Mouse (Mus musculus) adrenal gland, postnatal 25 days (tissue): ENCODE results near the gene Zdhhc5. TPM values are rescaled to one million over a fixed set of nuclear protein-coding genes. Genes with fewer than 3 reads are reported as not detected.

Source experiments
- DNase-seq: peaks from one replicate; pipeline ENCODE4 v3.0.0; 2021; ENCODE audit warnings: mixed read lengths
- long read RNA-seq: library from polyadenylated mRNA; stranded (forward); transcript quantifications from one replicate; pipeline ENCODE4 v2.0.0, GENCODE M21; 2021
- total RNA-seq: library from RNA; stranded (reverse); gene quantifications from 2 replicates; pipeline ENCODE4 v1.2.3, GENCODE M21; 2021

Gene Zdhhc5
- total RNA-seq: 62.3 and 62.9 TPM in 2 replicates
- long read RNA-seq, full-length matches to known transcripts: 11 of 47 reads
- long read RNA-seq, partial matches to known transcripts: 29 of 47 reads
- long read RNA-seq, other reads (novel, unspliced or antisense): 7 of 47 reads

GRCm38 (mm10) chr2:84714811-84715561 lies at the start of gene Zdhhc5:
Gene Zdhhc5 (minus strand): TSS chr2:84715180.
- peak; percentile 98 for DNase-seq

DNA sequence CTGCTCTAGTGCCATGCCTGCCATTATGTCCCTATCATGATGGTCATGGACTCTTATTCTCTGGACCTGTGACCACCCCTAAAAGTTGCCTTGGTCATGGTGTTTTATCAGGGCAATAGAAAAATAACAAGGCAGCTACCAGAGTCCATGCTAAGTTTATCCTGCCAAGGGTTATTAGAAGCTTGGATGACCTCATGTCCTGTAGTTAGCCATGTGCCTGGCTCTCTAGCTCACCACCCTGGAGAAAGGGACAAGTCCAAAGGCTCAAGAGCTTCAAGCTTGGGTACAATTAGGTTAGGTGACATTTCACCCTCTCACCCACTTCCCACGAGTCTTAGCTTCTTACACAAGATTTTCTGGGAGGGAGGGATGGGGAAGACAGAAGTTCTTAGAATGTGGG lies 47.8 kb upstream of the Zdhhc5 start:
- no peak for DNase-seq

DNA sequence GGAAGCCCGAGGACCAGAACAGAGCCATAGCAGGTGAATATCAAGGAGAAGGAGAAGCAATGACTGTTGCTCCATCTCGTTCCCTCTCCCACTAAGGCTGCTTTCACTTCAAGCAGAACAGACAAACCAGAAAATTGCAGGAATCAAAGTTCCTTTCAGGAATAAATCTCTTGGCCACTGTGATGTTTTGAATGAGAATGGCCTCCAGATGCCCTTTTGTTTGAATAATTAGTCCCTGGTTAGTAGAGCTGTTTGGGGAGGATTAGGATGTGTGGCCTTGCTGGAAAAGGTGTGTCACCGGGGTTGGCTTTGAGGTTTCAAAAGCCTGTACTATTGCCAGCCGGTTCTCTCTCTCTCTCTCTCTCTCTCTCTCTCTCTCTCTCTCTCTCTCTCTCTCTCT lies 47.3 kb upstream of the Zdhhc5 start:
- no peak for DNase-seq

DNA sequence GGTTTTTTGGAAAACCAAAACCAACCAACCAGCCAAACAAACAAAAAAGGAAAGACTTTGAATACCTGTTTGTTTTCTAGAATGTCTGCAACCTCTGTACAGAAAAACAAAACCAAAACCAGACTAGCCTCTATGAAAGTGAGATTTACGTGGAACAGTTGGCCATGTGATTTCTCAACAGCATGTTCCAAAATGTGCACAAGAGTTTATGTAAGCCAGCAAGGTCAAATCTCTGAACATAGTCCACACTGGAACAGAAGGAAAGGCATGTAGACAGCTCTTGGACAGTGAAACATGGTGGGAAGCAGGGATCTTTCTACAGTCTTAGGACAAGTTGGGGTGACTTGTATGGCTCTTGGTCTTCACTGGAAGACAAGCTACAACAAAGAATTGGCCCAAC lies 46.9 kb upstream of the Zdhhc5 start:
- DNase-seq: no peak

GRCm38 (mm10) chr2:84761309-84761708 lies 46.3 kb upstream of the Zdhhc5 start:
- no peak for DNase-seq

DNA sequence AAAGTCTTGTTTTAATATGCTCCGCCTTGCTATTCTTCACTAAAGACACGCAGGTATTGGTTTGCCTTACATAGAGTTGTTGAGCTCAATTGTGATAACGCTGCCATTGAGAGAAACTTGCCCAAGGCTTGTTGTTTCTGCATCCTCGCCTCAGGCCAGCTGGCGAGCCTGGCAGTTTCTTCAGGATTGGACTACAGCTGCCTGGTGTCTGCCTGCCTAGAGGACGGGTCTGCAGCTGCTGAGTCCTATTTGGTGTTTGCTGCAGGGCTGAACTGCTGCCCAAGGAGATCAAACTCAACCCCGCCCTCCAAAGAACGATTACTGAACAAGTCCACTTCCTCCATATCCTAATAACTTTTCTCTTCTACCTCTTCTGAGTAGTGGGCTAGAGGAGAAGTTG lies 45.8 kb upstream of the Zdhhc5 start:
- DNase-seq: no peak

- DNase-seq: no peak
Measured at GRCm38 (mm10) chr2:84758542-84759127, 43.7 kb upstream of the Zdhhc5 start.

- DNase-seq: no peak
Measured at GRCm38 (mm10) chr2:84757026-84757682, 42.2 kb upstream of the Zdhhc5 start.

DNA sequence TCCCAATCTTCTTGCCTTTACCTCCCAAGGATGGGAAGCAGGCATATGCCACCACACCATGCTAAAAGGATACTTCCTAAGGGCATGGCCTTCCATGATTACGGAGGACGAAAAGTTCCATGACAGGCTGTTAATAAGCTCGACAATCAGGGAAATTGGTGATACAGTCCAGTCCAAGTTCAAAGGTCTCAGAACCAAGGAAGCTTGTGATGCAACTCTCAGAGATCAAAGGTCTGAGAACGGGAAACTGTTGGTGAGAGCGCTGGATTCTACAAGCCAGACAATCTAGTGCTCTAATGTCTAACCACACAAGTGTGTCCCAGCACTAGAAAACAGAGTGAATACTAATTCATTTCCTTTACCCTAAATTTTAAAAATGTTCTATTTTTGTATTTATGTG lies 41.3 kb upstream of the Zdhhc5 start:
- no peak for DNase-seq

GRCm38 (mm10) chr2:84750115-84750514 lies 35.1 kb upstream of the Zdhhc5 start:
- DNase-seq: no peak

DNA sequence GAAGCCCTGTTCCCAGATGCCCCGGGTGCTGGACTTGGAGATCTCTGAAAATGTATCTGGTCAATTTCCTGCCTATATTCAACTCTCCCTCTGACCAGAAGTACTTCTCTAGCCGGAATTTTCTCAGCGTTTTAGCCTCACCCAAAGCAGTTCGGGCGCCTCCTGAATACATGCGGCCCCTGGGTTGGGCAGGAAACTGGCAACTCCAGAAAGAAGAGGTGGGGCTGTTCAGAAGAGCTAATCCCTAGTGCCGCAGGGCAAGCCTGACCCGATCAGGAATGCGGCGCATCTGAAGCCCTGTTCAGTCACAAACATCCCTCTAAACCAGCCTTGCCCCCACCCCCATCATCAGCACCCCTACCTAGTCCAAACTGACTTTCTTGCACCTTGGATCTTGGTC lies 29.1 kb upstream of the Zdhhc5 start:
- DNase-seq: no peak

DNA sequence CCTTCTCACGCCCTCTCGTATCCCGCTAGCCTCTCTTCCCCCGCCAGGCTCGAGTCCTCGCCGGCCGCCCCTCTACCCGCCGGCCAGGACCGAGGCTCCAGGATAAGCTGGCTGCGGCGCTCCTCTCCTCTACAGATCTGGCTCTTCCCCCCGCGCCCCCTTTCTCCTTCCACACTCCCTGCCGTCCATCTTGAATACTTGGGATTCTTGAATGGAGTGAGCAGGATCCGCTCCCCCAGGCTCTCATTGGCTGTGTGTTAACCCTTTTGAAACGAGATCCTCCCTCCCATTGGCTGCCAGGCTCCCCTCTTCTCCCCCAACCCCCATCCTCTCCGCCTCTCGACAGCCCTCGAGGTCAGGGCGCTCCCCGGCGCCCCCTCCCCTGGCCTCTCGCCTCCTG lies 28.6 kb upstream of the Zdhhc5 start, which contains the start of gene Gm19426:
Gene Gm19426, minus strand, starts transcription at position 95 of the 400 bp plus-strand sequence.
- peak; percentile 68 for DNase-seq

DNA sequence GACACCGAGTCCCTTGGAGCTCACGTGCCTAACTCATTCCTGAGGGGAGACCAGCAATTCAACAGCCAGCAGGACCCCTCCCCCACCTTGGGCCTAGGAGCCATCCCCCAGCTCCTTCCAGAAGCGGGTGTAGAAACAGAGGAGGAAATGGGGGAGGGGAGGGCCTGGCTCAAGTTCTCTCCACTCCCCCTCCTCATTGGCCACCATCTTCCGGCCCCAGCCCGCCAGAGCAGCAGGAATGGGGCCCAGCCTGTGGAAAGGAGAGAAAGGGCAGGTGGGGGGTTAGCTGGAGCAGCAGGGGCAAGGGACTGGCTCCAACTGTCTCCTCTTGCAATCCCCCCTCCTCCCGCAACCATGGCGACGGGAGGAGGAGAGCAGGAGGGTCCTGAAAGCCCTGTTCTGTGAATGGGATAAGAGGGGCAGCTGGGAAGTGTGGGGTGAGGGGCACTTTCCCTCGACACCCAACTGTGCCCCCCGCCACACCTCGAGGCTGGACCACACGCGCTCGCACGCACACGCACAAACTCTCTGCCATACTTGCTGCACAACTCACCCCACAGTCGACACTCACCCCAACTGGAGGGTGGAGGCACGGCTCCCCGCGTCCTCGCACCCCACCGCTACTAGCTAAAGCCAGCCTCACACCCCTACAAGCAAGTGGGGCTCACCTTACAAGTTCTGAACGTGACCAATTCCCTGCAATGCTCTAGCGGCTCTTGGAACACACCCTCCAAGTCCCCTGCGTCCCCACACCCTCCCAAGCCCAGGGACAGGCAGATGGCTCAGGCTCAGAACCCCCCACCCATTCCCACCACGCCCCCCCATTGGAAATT lies 27.7 kb upstream of the Zdhhc5 start:
- DNase-seq: no peak

GRCm38 (mm10) chr2:84741841-84742450 lies 27.0 kb upstream of the Zdhhc5 start:
- DNase-seq: no peak

DNA sequence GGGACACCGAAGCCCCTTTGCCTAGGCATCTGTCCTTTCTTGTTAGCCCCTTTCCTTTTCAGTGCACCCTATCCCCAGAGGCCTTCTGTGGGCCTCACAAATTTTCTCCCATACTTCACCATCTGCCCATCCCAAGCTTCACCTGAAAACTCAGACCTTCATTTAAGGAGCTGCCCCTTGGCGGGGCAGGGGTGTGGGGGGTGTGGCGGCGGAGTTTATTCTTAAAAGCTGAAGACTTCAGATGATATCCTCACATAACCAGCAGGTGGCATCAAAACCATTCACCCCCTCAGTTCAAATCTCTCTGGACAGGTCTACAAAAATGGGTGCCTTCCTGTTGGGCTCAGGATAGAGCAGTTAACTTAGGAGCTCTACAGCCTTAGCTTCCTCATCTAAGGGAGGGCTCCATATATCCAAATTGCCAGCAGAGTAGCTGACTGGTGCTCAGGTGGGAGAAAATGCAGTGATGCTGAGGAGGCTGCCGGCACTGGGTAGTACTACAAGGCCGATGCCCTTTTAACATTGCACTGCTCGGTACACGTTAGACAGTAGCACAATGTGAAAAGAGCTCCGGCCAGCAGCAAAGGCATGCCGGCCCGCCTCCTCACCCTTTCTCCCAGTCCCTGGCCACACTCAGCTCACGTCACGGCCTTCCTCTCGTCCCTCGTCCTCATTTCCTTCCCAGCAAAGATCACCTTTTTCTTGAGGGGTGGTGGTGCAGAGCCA lies 25.8 kb upstream of the Zdhhc5 start:
- no peak for DNase-seq

DNA sequence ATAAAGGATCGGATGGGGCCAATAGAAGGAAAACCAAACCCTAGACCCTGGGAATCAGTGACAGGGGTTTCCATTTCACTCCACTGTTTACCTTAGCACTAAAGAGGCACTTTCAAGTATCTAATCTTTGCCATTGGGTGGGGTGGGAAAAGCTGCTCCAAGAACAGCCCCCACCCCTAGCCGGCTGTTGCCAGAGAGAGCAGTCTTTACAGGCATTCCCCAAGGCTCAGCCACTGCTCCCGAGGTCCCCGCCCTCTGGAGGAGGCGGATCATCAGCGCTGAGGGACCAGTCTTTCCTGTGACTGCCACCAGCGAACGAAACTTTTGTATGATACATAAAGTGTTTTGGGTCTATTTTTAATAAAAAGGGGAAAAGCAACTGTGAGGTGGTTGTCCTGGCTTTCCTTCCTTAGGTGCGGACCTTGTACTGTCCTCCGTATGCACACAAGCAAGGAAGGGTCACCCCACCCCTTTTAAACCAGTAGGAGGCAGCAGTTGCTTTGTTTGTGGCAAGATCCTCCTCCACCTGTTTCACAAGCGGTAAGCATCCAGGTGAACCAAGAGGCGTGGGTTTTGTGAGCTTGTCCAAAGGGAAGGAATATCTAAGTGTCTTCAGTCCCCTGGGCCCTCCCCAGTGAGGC lies 23.4 kb upstream of the Zdhhc5 start:
- DNase-seq: peak; percentile 25

DNA sequence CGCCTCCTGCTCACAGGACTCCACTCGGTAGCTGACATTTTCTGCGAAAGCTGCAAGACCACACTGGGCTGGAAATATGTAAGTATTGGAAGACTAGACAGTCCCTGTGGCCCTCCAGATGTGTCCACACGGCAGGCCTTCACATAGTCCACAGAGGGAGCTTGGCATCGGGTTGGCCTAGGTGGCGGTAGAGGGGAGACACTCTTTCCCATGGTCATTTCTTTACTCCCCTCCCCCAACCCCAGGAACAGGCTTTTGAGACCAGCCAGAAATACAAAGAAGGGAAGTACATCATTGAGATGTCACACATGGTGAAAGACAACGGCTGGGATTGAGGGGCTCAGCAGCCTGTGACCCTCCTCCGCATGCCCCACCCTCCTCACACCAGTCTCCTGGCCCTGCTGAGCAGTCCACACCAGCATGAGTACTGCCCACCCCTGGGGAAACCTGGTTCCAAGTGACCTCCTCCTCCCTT lies 22.5 kb upstream of the Zdhhc5 start:
- no peak for DNase-seq

DNA sequence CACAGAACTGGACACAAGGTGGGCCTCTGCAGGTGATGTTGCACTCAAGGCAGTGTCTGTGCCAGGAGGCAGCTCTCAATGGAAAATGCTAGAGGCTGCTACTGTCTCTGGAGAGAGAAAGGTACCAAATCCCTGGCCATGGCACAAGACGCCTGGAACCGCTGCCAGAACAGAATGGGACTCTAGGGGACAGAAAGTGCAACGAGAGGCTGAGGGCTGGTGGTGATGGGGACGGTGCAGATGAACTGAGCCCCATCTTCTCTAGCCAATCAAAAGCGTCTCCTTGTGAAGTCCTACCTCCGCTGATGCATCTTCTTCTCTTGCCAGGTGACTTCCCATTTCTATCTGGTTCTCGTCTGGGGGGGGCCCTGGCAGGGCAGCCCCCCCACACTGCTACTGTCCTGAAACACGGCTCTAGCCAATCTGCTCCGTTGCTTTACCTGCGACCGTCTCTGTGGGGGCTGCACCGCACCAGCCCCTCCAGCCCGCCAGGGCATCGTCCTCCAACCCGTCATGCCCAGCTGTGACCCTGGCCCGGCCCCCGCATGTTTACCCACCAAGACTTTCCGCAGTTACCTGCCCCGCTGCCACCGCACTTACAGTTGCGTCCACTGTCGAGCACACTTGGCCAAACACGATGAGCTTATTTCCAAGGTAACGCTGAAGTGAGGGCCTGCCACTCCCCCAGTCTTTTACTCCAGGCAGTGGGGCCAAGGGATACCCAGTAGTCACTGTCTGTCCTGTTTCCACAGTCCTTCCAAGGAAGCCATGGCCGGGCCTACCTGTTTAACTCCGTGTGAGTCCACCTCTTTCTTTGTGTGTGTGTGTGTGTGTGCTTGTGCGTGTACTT lies 21.6 kb upstream of the Zdhhc5 start:
- DNase-seq: no peak

DNA sequence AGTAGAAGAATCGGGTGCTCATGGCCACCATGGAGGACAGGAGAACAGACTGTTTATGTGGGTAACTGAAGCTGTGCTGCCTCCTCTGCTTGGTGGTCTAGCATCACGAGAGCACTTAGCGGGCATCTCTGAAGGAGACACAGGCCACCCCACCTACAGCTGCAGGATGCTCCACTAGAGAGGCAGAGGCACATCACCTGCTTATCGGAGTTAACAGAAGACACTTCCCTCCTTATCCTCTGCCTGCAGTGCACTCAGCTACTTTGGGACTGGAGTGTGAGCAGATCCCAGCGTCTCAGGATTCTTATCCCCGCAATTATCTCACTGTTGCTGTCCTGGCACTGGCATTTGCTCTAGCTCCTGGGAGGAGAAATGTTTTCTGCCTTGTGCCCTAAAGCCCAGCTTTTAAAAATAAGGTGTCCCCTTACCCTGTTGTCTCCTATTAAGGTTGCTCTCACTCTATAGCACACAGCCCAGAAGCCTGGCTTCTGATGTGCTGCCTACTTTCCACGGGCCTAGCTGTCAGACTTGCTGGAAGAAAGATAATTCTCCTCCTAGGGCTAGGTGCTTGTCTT lies 20.5 kb upstream of the Zdhhc5 start:
- DNase-seq: no peak
